Mouse (Mus musculus) forebrain, embryonic 10.5 days (tissue): ENCODE results near the gene Lcmt2. TPM values are rescaled to one million over a fixed set of nuclear protein-coding genes. Genes with fewer than 3 reads are reported as not detected.

Source experiments
- DNase-seq: peaks from one replicate; pipeline ENCODE4 v3.0.0-alpha.2; 2017; ENCODE audit warnings: low spot score; ENCODE audit errors: extremely low spot score
- H3K27ac ChIP-seq: fragments of 300-500 bp; sonication (generic); 2 replicates; pipeline ENCODE4 v1.5.1; 2016; ENCODE audit warnings: mild to moderate bottlenecking
- H3K27me3 ChIP-seq: fragments of 300-500 bp; sonication (generic); 2 replicates; pipeline ENCODE4 v1.6.1; 2016; ENCODE audit warnings: mild to moderate bottlenecking; ENCODE audit not compliant: poor library complexity, severe bottlenecking
- H3K36me3 ChIP-seq: fragments of 300-500 bp; sonication (generic); replicated peaks from 2 replicates; pipeline ENCODE4 v1.6.1; 2016; ENCODE audit warnings: mild to moderate bottlenecking, moderate library complexity
- H3K4me1 ChIP-seq: fragments of 300-500 bp; sonication (generic); 2 replicates; pipeline ENCODE4 v1.6.1; 2016
- H3K4me3 ChIP-seq: fragments of 300-500 bp; sonication (generic); 2 replicates; pipeline ENCODE4 v1.5.1; 2016; ENCODE audit warnings: mild to moderate bottlenecking, moderate library complexity
- H3K9me3 ChIP-seq: fragments of 300-500 bp; sonication (generic); 2 replicates; pipeline ENCODE4 v1.6.1; 2016; ENCODE audit warnings: mild to moderate bottlenecking, moderate library complexity
- WGBS: fragments of 180-500 bp; shearing (Covaris S2); methylation state at CpG from one replicate; pipeline ENCODE4 v1.1.7; 2016; 5-methylcytosine and 5-hydroxymethylcytosine counted together
- polyA plus RNA-seq: library from polyadenylated mRNA; unstranded; fragments of >200 nt; fragmentation: Nextera tagmentation; extraction: Ambion mirVana; gene quantifications from 2 replicates; pipeline ENCODE4 v1.2.1, GENCODE M21; 2016

Gene Lcmt2
- polyA plus RNA-seq = 19.1 and 21.6 TPM in 2 replicates

DNA sequence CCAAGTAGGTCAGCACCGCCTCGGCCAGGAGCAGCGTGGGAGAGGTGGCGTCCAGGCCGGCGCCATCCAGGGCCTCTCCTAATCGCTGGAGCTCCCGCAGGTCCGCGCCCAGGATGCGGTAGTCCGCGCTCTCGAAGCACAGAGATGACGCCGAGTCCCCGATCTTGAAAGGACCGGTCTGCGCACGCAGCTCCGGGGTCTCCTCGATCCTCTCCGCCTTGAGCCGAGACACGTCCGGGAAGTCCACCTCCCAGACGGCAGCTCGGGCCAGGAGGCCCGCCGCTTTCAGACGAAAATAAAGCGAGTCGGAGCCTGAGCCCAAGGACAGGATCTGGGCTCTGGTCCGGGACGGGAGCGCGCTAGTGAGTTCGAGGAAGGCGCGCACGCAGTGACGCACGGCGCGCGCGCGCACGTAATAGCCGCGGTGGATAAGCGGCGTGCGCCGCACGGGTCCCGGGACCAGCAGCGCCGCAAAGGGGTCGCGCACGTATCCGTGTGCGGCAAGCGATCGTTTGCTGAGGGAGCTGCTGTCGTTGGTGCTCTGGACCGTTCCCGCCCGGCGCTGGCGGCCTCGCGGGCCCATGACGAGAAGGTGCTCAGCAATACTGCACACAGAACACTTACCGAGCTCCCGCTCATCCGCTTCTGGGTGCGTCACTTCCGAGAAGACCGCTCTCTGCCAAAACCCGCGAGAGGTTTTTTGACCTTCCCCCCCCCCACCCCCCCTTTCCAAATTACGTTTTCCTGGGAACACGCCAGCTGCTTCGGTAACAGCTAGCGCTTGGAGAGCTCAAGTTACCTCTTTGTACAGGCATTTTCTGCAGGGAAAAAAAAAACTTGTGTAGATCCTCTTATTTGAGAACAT, at the start of gene Lcmt2, which contains the start of gene Adal:
TSS of gene Lcmt2 (minus strand) at position 636 of the 865 bp plus-strand sequence.
TSS of gene Adal (plus strand) at position 411 of the 865 bp plus-strand sequence.
- no peaks in the 10 kb centered on the region for H3K27me3 ChIP-seq
- WGBS = under 1% methylated on average over 87 of the region's 87 CpGs
- H3K4me3 ChIP-seq = peak within 1 kb of the TSS; percentile 72
- peaks cover 16% of the 10 kb centered on the region for H3K9me3 ChIP-seq
- H3K36me3 ChIP-seq = peaks cover 52% of the 10 kb centered on the region
- DNase-seq = peak; percentile 91
- H3K4me1 ChIP-seq = peaks cover 28% of the 10 kb centered on the region
- peak within 1 kb of the TSS; percentile 97 for H3K27ac ChIP-seq

DNA sequence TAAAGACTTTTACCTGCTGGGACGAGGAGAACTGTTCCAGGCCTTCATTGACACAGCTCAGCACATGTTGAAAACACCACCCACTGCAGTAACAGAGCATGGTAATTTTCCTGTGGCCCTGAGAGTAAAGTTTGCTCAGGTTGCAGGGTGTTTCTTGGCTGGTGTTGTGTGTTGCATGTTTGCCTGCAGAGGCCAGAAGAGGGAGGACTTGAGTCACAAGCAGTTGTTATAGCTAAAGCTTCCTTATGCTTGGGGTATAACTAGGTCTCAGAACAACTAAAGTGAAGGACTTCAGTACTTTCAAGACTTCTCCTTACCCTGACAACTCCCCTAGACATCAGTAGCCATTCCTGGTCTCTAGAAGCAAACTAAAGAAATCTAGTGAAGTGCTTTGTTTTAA, 48.1 kb upstream of the Lcmt2 start:
- Histone ChIP-seq H3K27me3 (no peaks in the 10 kb centered on the region), H3K27ac (no peak overlapping the region), H3K4me3 (no peak overlapping the region), H3K9me3 (no peaks in the 10 kb centered on the region), H3K4me1 (no peaks in the 10 kb centered on the region), H3K36me3 (peaks cover 99% of the 10 kb centered on the region)
- WGBS = 84% methylated on average over 1 of the region's 1 CpGs
- DNase-seq = no peak

DNA sequence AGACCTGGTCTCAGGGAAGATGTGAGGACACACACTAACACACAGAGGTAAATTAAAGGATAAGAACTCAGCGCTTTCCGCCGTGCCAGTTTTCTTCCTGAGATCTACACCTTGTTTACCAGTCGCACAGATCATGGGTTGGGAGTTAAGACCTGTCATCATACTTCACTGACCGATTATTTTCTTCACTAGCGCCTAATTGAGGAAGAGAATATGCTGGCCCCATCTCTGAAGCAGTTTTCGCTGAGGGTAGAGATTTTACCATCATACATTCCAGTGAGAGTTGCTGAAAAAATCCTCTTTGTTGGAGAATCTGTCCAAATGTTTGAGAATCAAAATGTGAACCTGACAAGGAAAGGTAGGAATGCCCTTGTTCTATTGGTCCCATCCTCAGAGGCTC, 43.7 kb upstream of the Lcmt2 start:
- Histone ChIP-seq H3K27ac (no peak overlapping the region), H3K9me3 (no peaks in the 10 kb centered on the region), H3K4me1 (no peaks in the 10 kb centered on the region), H3K27me3 (no peaks in the 10 kb centered on the region), H3K36me3 (peaks cover 98% of the 10 kb centered on the region), H3K4me3 (no peak overlapping the region)
- no peak for DNase-seq
- 95% methylated on average over 7 of the region's 7 CpGs for WGBS

DNA sequence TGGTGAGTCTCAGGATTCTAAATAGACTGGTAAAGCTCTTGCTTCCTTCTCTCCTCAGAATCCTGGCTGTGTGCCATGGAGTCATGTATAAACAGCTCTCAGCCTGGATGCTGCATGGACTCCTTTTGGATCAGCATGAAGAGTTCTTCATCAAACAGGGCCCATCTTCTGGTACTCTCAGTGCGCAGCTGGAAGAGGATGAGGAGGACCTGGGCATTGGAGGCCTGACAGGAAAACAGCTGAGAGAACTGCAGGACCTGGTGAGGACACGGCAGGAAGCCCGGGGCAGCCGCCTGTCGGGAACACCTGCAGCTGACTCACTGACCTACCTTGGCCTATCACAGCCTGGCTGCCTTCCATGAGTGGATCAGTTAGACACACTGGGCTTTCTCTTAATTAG, 43.0 kb upstream of the Lcmt2 start:
- no peak overlapping the region for H3K27ac ChIP-seq
- no peak for DNase-seq
- H3K36me3 ChIP-seq = peaks cover 98% of the 10 kb centered on the region
- 92% methylated on average over 5 of the region's 5 CpGs for WGBS
- H3K9me3 ChIP-seq = no peaks in the 10 kb centered on the region
- H3K4me1 ChIP-seq = no peaks in the 10 kb centered on the region
- H3K4me3 ChIP-seq = no peak overlapping the region
- no peaks in the 10 kb centered on the region for H3K27me3 ChIP-seq

DNA sequence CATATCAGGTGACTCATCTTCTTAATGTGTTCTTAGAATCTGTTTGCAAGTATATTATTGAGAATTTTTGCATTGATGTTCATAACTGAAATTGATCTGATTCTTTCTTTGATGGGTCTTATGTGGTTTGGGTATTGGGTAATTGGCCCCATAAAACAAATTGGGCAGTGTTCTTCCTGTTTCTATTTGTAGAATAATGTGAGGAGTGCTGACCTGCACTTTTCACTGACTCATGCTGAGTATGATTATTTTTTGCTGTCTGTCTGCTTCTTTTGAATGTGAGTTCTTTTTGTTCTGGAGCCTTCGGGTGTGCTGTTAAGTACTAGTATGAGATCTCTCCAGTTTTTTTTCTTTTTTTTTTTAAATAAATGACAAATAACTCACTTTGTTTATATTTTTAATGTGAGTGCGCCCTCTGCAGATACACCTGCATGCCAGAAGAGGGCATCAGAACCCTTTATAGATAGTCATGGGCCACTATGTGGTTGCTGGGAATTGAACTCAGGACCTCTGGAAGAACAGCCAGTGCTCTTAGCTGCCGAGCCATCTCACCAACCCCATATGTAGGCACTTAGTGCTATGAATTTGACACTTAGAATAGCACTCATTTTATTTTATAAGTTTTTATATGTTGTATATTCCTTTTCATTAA, 38.5 kb upstream of the Lcmt2 start:
- no peak for DNase-seq
- Histone ChIP-seq H3K4me3 (no peak overlapping the region), H3K9me3 (no peaks in the 10 kb centered on the region), H3K27ac (no peak overlapping the region), H3K27me3 (no peaks in the 10 kb centered on the region), H3K4me1 (no peaks in the 10 kb centered on the region), H3K36me3 (peaks cover 98% of the 10 kb centered on the region)
- 96% methylated on average over 3 of the region's 3 CpGs for WGBS

DNA sequence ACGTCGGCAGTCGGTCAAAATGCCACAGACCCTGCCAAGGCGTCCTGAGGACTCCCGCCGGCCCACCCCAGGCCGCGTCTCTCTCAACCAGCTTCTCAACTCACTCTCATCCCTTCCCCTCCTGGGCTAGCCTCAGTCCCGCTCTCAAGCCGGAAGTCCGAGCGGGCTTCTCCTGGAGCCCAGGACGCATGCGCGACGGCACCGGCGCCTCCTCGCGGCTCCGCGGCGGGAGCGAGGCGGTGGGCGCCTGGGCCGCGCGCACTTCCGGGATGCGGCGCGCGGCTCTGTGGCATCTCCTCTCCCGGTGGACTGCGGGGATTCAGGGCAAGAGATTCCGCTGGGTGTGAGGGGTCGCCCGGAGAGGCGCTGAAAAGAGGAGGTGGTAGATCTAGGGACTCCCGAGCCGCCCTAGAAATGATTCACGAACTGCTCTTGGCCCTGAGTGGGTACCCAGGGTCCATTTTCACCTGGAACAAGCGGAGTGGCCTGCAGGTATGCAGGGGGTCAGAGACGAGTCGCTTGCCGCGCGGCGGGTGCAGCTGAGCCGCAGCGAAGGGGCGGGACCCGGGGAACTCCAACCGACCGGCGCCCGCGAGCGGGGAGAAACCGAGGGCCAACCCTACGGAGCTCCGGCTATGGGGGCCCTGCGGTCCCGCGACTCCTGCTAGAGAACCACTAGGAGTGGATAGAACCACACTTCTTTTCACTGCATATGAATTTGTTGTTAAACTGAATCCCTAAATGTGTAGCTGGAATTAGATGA, 30.7 kb upstream of the Lcmt2 start, which contains the start of gene Zscan29:
TSS of gene Zscan29 (minus strand) at position 146 of the 763 bp plus-strand sequence.
- H3K4me3 ChIP-seq = peak within 1 kb of the TSS; percentile 94
- peaks cover 37% of the 10 kb centered on the region for H3K4me1 ChIP-seq
- peak; percentile 87 for DNase-seq
- H3K27ac ChIP-seq = peak within 1 kb of the TSS; percentile 91
- no peaks in the 10 kb centered on the region for H3K27me3 ChIP-seq
- no peaks in the 10 kb centered on the region for H3K9me3 ChIP-seq
- H3K36me3 ChIP-seq = peaks cover 49% of the 10 kb centered on the region
- 0% methylated on average over 66 of the region's 66 CpGs for WGBS

DNA sequence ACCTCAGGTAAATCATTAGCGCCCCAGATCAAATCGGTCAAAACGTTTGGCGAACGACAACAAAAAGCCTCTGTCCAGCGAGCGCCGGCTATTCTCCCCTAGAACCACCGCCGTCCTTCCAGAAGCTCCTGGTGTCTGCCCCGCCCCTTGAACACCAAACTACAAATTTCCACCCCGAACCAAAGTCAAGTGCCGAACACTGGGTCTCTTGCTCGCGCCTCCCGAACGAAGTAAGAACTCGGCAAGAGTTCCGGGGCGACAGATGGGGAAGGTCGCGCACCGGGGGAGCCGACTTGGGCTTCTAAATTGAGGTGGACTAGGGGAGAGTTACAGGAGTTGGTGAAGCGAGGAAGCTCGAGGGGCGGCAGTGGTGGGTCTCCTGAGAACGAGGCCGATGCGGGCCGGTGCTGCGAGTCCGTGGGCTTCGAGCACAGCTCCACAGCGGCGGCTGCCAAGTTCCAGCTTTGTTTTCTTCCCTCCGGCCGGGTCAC, 30.1 kb upstream of the Lcmt2 start, which contains the start of gene Tubgcp4:
TSS of gene Tubgcp4 (plus strand) at position 174 of the 491 bp plus-strand sequence.
- peak within 1 kb of the TSS; percentile 91 for H3K27ac ChIP-seq
- H3K4me1 ChIP-seq = peaks cover 37% of the 10 kb centered on the region
- DNase-seq = peak; percentile 49
- peaks cover 48% of the 10 kb centered on the region for H3K36me3 ChIP-seq
- no peaks in the 10 kb centered on the region for H3K9me3 ChIP-seq
- H3K27me3 ChIP-seq = no peaks in the 10 kb centered on the region
- WGBS = under 1% methylated on average over 38 of the region's 38 CpGs
- peak within 1 kb of the TSS; percentile 94 for H3K4me3 ChIP-seq

DNA sequence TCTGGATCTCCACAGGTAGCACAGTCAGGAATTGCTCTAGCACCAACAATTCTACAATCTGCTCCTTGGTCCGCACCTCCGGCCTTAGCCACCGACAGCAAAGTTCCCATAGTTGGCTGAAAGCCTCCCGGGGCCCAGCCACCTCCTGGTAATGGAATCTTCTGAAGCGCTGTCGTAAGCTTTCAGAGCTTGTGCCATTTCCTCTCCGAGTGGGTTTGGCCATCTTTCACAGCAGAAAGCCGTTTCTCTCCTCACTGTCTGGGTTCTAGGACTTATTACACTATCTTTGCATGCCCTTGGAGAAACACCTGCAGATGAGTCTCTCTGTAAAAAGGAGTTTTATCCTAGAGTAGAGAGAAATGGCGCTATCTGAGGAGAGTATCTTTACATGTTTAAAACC, 29.4 kb upstream of the Lcmt2 start:
- H3K27me3 ChIP-seq = no peaks in the 10 kb centered on the region
- H3K36me3 ChIP-seq = peaks cover 45% of the 10 kb centered on the region
- 12% methylated on average over 9 of the region's 9 CpGs for WGBS
- H3K4me3 ChIP-seq = peak overlapping the region; percentile 94
- H3K9me3 ChIP-seq = no peaks in the 10 kb centered on the region
- H3K4me1 ChIP-seq = peaks cover 37% of the 10 kb centered on the region
- H3K27ac ChIP-seq = peak overlapping the region; percentile 91
- no peak for DNase-seq

DNA sequence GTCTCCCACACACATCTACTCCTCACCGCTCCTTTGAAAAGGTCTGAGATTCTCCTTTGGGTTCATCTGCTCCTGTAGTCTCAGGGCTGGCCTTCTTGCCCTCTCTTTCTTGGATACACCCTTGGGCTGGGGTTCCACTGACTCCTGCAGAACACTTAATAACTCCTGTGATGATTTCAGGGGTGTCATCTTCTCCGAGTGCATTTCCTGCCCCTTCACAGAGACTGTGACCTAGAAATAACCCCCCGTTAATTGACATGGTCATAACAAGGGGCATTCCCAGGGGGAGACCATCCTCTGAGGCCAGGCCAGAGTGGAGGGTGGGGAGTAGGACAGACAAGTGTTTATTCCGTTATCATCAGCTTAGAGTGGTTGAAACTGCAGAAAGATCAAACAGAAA, 28.7 kb upstream of the Lcmt2 start:
- H3K27me3 ChIP-seq = no peaks in the 10 kb centered on the region
- H3K4me1 ChIP-seq = peaks cover 37% of the 10 kb centered on the region
- DNase-seq = no peak
- H3K36me3 ChIP-seq = peaks cover 45% of the 10 kb centered on the region
- no peak overlapping the region for H3K27ac ChIP-seq
- WGBS = 77% methylated on average over 4 of the region's 4 CpGs
- peak overlapping the region; percentile 94 for H3K4me3 ChIP-seq
- no peaks in the 10 kb centered on the region for H3K9me3 ChIP-seq

DNA sequence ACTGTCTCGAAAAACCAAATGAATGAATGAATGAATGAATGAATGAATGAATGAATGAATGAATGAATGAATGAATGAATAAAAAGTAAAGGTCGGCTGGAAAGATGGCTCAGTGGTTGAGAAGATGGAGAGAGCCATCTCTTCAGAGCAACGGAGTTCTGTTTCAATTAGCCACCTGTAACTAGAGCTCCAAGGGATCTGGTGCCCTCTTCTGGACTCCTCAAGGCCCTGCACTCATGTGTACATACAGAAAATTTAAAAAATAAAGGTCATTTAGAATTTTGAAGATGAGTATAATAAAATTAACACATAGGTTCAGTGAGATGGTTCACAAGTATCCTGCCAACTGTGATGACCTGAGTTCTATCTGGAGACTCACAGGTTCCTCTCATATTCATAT, 12.6 kb upstream of the Lcmt2 start:
- peaks cover 63% of the 10 kb centered on the region for H3K36me3 ChIP-seq
- H3K9me3 ChIP-seq = no peaks in the 10 kb centered on the region
- WGBS = 90% methylated on average over 3 of the region's 3 CpGs
- no peak for DNase-seq
- no peak overlapping the region for H3K27ac ChIP-seq
- H3K27me3 ChIP-seq = no peaks in the 10 kb centered on the region
- no peak overlapping the region for H3K4me3 ChIP-seq
- H3K4me1 ChIP-seq = no peaks in the 10 kb centered on the region

DNA sequence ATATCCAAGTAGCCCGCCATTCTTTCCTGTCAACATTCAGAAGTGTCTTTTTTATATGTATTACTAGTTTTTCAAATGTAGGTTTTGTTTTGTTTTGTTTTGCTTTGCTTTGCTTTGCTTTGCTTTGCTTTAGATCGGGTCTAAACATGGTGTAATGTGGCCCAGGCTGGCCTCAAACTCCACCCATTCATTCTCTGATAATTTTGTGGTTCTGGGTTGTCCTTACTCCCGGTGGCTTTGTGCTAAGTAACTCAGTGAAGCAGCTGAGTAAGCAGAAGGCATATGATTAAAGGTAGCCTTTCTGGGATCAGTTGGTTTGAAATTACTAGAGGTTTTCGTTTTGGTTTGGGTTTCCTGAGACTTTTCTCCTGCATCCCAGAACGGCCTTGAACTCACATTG, 9.2 kb upstream of the Lcmt2 start:
- 88% methylated on average over 5 of the region's 5 CpGs for WGBS
- no peaks in the 10 kb centered on the region for H3K4me1 ChIP-seq
- H3K27me3 ChIP-seq = no peaks in the 10 kb centered on the region
- DNase-seq = no peak
- peaks cover 66% of the 10 kb centered on the region for H3K36me3 ChIP-seq
- no peak overlapping the region for H3K4me3 ChIP-seq
- no peak overlapping the region for H3K27ac ChIP-seq
- H3K9me3 ChIP-seq = no peaks in the 10 kb centered on the region

DNA sequence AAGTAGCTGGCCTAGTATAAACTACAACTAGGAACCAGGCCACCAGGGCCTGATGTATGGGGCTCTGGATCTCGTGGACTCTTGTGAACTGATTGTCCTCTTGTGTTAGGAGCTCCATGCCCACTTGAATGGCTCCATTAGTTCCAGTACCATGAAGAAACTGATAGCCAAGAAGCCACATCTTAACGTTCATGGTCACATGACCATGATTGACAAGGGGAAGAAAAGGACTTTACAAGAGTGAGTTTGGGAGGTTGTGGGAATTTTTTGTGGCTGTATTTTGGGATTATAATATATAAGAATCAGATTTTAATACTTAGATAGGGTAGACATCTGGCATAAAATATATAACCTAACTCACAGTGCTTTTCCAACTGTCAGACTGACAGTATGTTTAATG, 2.0 kb upstream of the Lcmt2 start:
- Histone ChIP-seq H3K4me1 (peaks cover 28% of the 10 kb centered on the region), H3K27me3 (no peaks in the 10 kb centered on the region), H3K27ac (no peak overlapping the region), H3K9me3 (peaks cover 16% of the 10 kb centered on the region), H3K36me3 (peaks cover 57% of the 10 kb centered on the region), H3K4me3 (no peak overlapping the region)
- 73% methylated on average over 2 of the region's 2 CpGs for whole genome bisulfite sequencing
- DNase-seq = no peak
